Mouse (Mus musculus) lung, postnatal 0 days (tissue): Measurements from ENCODE around the gene Mycbpap.

Source experiments
- CTCF ChIP-seq: IDR thresholded peaks from 2 replicates; pipeline ENCODE4 v1.5.1; 2016; ENCODE audit warnings: antibody characterized with exemption, mild to moderate bottlenecking
- EP300 ChIP-seq: IDR thresholded peaks from 2 replicates; pipeline ENCODE4 v1.6.1; 2016; ENCODE audit warnings: antibody characterized with exemption, mild to moderate bottlenecking, control low read depth

DNA sequence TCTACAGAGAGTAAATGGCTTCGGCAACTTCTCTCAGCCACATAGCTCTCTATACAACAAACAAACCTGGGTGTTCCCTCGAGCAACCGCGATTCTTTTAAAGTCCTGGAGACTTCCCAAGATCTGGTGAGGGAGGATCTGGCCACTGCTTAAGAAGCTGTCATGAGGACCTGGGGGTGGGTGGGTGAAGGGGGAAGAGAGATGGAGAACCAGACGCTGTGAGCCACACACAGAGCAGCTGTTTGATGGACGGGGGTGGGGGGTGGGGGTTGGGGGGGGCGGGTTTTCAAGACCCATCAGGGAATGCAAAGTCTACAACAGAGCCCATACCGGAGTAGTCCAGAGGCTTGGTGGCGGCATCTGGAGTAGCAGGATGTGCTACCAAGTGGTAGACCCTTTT, 8.1 kb downstream of the Mycbpap start:
- TF ChIP-seq CTCF (no peak), EP300 (no peak)
